Mouse (Mus musculus): ENCODE results near the gene Rps19. TPM values are rescaled to one million over a fixed set of nuclear protein-coding genes. Genes with fewer than 3 reads are reported as not detected.

Rps19 gene
- 801 and 813 TPM in 2 replicates for polyA plus RNA-seq (2012; rRNA removed)

GRCm38 (mm10) chr7:24883896-24884692, at the start of gene Rps19:
Gene Rps19 (plus strand): TSS chr7:24884371.

GRCm38 (mm10) chr7:24861913-24862312, 22.3 kb upstream of the Rps19 start, which contains the start of gene Gm9844:
Gene Gm9844 (plus strand): TSS chr7:24862213.

GRCm38 (mm10) chr7:24869532-24870165, 14.5 kb upstream of the Rps19 start, which contains the start of the genes Lypd4 and Dmrtc2:
Gene Lypd4 (minus strand): TSS chr7:24869941.
Gene Dmrtc2 (plus strand): TSS chr7:24870057.

GRCm38 (mm10) chr7:24897224-24897623, 13.1 kb downstream of the Rps19 start, which contains the start of gene Cd79a:
Gene Cd79a (plus strand): TSS chr7:24897381.

GRCm38 (mm10) chr7:24902630-24903443, 18.7 kb downstream of the Rps19 start, which contains the start of gene Arhgef1:
Gene Arhgef1 (plus strand): TSS chr7:24902912.

Other genes starting within 250 kb of the Rps19 start
- 0.15 and 2.2 TPM in 2 replicates for gene Lypd3, start 247.8 kb upstream of the Rps19 start, polyA plus RNA-seq (2012; rRNA removed)
- not detected in 2 replicates for gene Tex101, start 207.7 kb upstream of the Rps19 start, polyA plus RNA-seq (2012; rRNA removed)
- not detected in 2 replicates for gene BC049730, start 175.1 kb upstream of the Rps19 start, polyA plus RNA-seq (2012; rRNA removed)
- gene Gm4763, start 157.5 kb upstream of the Rps19 start, polyA plus RNA-seq (2012; rRNA removed): not detected in 2 replicates
- gene Cd177, start 124.1 kb upstream of the Rps19 start, polyA plus RNA-seq (2012; rRNA removed): 0.20 and 0.22 TPM in 2 replicates
- 0.14 and 0.45 TPM in 2 replicates for gene Ceacam10, start 107.2 kb upstream of the Rps19 start, polyA plus RNA-seq (2012; rRNA removed)
- gene Gm9844, start 22.2 kb upstream of the Rps19 start, polyA plus RNA-seq (2012; rRNA removed): 33.7 and 39.2 TPM in 2 replicates
- gene Lypd4, start 14.4 kb upstream of the Rps19 start, polyA plus RNA-seq (2012; rRNA removed): 0.05 TPM in 1 of 2 replicates, not detected in the other
- 0.08 and 0.16 TPM in 2 replicates for gene Dmrtc2, start 14.3 kb upstream of the Rps19 start, polyA plus RNA-seq (2012; rRNA removed)
- gene Cd79a, start 13.0 kb downstream of the Rps19 start, polyA plus RNA-seq (2012; rRNA removed): 0.44 and 0.59 TPM in 2 replicates
- gene Arhgef1, start 18.5 kb downstream of the Rps19 start, polyA plus RNA-seq (2012; rRNA removed): 188 and 209 TPM in 2 replicates
- 5.2 and 8.5 TPM in 2 replicates for gene Gm4881, start 60.1 kb downstream of the Rps19 start, polyA plus RNA-seq (2012; rRNA removed)
- 197 and 219 TPM in 2 replicates for gene Rabac1, start 88.4 kb downstream of the Rps19 start, polyA plus RNA-seq (2012; rRNA removed)
- 185 and 206 TPM in 2 replicates for gene Atp1a3, start 121.6 kb downstream of the Rps19 start, polyA plus RNA-seq (2012; rRNA removed)
- gene Grik5, start 188.0 kb downstream of the Rps19 start, polyA plus RNA-seq (2012; rRNA removed): 120 and 130 TPM in 2 replicates
- 36.7 and 37.7 TPM in 2 replicates for gene Zfp574, start 188.2 kb downstream of the Rps19 start, polyA plus RNA-seq (2012; rRNA removed)